Mouse (Mus musculus) liver, embryonic 14.5 days (tissue): ENCODE measurements at regions not wholly inside any gene's neighbourhood (a gene's known extent, or its start where the extent isn't known, plus 50 kb on each side); places are given as distances from the start of the nearest gene placed in this dataset.

Source experiments
- ATAC-seq: fragments of 200-750 bp; cut with Nextera tagmentation; 2 replicates; pipeline ENCODE4 v1.8.0; 2017; ENCODE audit warnings: moderate number of reproducible peaks, mild to moderate bottlenecking, moderate library complexity; ENCODE audit not compliant: insufficient read depth
- DNase-seq, 3 experiments: peaks; one replicate each; pipeline ENCODE4 v3.0.0-alpha.2; 2012 to 2013; ENCODE audit warnings: low read depth in 3 of 3, low spot score in 3 of 3
- H3K27ac ChIP-seq: fragments of 300-500 bp; sonication (generic); 2 replicates; pipeline ENCODE4 v1.5.1; 2014; ENCODE audit warnings: moderate library complexity, mild to moderate bottlenecking, control low read depth, inconsistent platforms
- H3K27me3 ChIP-seq: fragments of 300-500 bp; sonication (generic); 2 replicates; pipeline ENCODE4 v1.6.1; 2014; ENCODE audit warnings: mild to moderate bottlenecking, low read length, moderate library complexity; ENCODE audit not compliant: control insufficient read depth, insufficient read depth
- H3K36me3 ChIP-seq: fragments of 300-500 bp; sonication (generic); replicated peaks from 2 replicates; pipeline ENCODE4 v1.6.1; 2014; ENCODE audit warnings: low read depth; ENCODE audit not compliant: control insufficient read depth, insufficient read depth
- H3K4me1 ChIP-seq, 2 experiments: fragments of 200-500 bp in 1 of 2; fragments of 300-500 bp in 1 of 2; sonication (generic) in 1 of 2; replicated peaks; 2 replicates each; pipeline ENCODE4 v1.6.1; 2012 to 2014; ENCODE audit warnings: antibody characterized with exemption in 1 of 2, inconsistent platforms in 1 of 2, low read length in 1 of 2; ENCODE audit not compliant: control insufficient read depth in 2 of 2, insufficient read depth in 2 of 2
- H3K4me2 ChIP-seq: fragments of 300-500 bp; sonication (generic); 2 replicates; pipeline ENCODE4 v1.6.1; 2014; ENCODE audit warnings: low read depth, mild to moderate bottlenecking, control low read depth, moderate library complexity
- H3K4me3 ChIP-seq, 2 experiments: fragments of 200-500 bp in 1 of 2; fragments of 300-500 bp in 1 of 2; sonication (generic) in 1 of 2; 2 replicates each; pipeline ENCODE4 v1.5.1; 2012 to 2014; ENCODE audit warnings: low read depth in 2 of 2, low read length in 2 of 2, mild to moderate bottlenecking in 2 of 2, control low read depth in 1 of 2, inconsistent platforms in 1 of 2, moderate library complexity in 1 of 2; ENCODE audit not compliant: insufficient read depth in 1 of 2
- H3K9ac ChIP-seq: fragments of 300-500 bp; sonication (generic); replicated peaks from 2 replicates; pipeline ENCODE4 v1.6.1; 2014; ENCODE audit warnings: mild to moderate bottlenecking, control low read depth, moderate library complexity
- H3K9me3 ChIP-seq: fragments of 300-500 bp; sonication (generic); 2 replicates; pipeline ENCODE4 v1.6.1; 2016; ENCODE audit warnings: low read length, mixed read lengths; ENCODE audit not compliant: control insufficient read depth
- CTCF ChIP-seq: IDR thresholded peaks from 2 replicates; pipeline ENCODE4 v1.5.1; 2016; ENCODE audit warnings: antibody characterized with exemption, low read depth, control low read depth
- EP300 ChIP-seq: IDR thresholded peaks from 2 replicates; pipeline ENCODE4 v1.6.1; 2016; ENCODE audit warnings: antibody characterized with exemption, low read depth
- WGBS: fragments of 180-500 bp; shearing (Covaris S2); extraction: QIAGEN DNeasy Blood & Tissue Kit; methylation state at CpG from one replicate; pipeline ENCODE4 v1.1.7; 2014; ENCODE audit not compliant: insufficient replicate concordance; 5-methylcytosine and 5-hydroxymethylcytosine counted together

DNA sequence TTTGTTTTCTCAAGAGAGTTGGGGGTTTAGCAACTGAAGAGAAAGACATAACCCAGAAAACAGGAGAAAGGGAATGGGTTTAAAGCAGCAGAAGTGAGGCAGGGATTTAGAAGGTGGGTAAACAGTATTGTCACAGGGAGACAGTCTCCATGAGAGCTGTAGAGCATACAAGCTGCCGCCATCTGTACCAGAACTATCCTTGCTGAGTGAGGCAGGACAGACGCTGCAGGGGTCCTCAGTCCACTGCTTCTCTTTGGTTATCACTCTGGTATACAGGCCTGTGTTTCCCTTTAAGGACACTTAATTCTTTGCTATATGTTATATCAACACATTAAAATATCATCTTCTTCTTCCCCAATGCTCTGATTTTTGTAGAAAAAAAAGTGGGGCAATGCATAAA is 548.0 kb upstream of the Klf6 start:
- H3K9me3 ChIP-seq: no peaks in the 10 kb centered on the region
- H3K4me1 ChIP-seq: no peaks in the 10 kb centered on the region
- no peak overlapping the region for H3K27ac ChIP-seq
- ATAC-seq (no peak), DNase-seq (no peak)
- 59% methylated on average over 2 of the region's 2 CpGs for WGBS
- H3K9ac ChIP-seq: no peak overlapping the region
- H3K36me3 ChIP-seq: no peaks in the 10 kb centered on the region
- H3K4me2 ChIP-seq: no peak overlapping the region
- no peaks in the 10 kb centered on the region for H3K27me3 ChIP-seq
- no peak for TF ChIP-seq EP300
- TF ChIP-seq CTCF: no peak
- H3K4me3 ChIP-seq: no peak overlapping the region

- ATAC-seq (no peak), DNase-seq (no peak)
- Histone ChIP-seq H3K4me2 (no peak overlapping the region), H3K9ac (no peak overlapping the region), H3K4me3 (no peak overlapping the region), H3K36me3 (no peaks in the 10 kb centered on the region), H3K27ac (no peak overlapping the region), H3K9me3 (no peaks in the 10 kb centered on the region), H3K27me3 (no peaks in the 10 kb centered on the region), H3K4me1 (no peaks in the 10 kb centered on the region)
- 43% methylated on average over 1 of the region's 1 CpGs for WGBS
- TF ChIP-seq EP300 (no peak), CTCF (no peak)
Measured at GRCm38 (mm10) chr13:5315011-5315410, 546.3 kb upstream of the Klf6 start.

DNA sequence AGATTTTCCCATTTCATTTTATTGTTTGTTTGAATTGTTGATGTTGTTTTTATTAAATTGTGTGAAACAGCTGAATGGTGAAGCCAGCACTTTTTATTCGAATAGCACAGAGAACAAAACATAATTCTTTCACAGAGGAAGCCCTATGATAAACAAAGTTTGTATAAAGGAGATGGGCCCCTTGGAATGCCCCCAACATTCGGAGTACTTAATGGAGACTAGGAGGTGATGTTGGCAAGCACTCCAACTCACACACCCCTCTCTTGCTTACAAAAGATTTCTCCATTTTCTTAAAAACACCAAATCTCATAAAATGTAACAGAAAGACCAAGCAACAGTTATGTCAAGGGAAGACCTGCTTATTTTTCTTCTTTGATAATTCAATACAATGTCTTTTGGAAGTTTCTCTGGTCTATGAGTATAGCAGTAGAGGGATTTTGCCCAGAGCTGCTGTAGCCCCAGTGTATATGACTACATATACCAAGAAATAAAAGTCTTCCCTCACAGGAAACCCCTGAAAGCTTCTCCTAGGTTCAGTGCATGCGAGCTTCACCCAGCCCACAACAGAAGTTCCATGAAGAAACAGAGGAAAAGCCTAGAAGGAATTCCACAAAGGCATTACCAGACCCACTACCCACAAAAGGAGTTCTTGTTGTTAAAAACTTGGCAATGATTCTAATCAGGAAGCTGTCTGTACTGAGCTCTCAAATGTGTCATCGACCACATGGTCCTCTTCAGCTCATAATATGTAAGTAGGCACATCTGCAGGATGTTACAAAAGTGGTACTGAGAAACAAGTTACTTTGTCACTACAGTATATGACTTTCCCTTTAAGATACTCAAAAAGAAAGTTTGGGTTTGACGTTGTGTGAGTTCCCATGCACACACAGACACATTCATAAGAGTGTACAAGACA is 543.1 kb upstream of the Klf6 start:
- no peak overlapping the region for H3K4me2 ChIP-seq
- no peak overlapping the region for H3K9ac ChIP-seq
- ATAC-seq: no peak
- H3K27me3 ChIP-seq: no peaks in the 10 kb centered on the region
- WGBS: 43% methylated on average over 5 of the region's 5 CpGs
- DNase-seq: no peak
- H3K27ac ChIP-seq: no peak overlapping the region
- no peaks in the 10 kb centered on the region for H3K36me3 ChIP-seq
- no peak for TF ChIP-seq CTCF
- TF ChIP-seq EP300: no peak
- no peaks in the 10 kb centered on the region for H3K9me3 ChIP-seq
- H3K4me3 ChIP-seq: no peak overlapping the region
- H3K4me1 ChIP-seq: no peaks in the 10 kb centered on the region

DNA sequence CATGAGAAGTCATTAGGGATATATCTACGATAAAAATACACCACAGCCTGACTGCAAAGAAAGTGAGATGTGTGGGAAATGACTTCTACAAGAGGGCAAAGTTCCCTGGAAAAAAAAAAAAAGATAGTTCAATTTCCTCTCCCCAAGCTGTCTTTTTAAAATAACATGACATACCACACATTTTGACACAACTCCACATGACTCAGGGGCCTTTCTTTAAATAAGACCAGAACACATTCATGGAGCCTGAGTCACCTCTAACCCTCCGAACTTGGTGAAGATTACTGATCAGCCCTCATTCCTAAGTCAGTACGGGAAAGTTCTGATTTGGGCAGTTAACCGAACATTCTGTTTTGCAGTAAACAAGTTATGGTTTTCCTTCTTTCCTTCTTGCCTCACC is 515.6 kb upstream of the Klf6 start:
- Histone ChIP-seq H3K27me3 (no peaks in the 10 kb centered on the region), H3K9me3 (no peaks in the 10 kb centered on the region), H3K9ac (no peak overlapping the region), H3K36me3 (no peaks in the 10 kb centered on the region), H3K27ac (no peak overlapping the region), H3K4me3 (no peak overlapping the region), H3K4me1 (no peaks in the 10 kb centered on the region), H3K4me2 (no peak overlapping the region)
- ATAC-seq (no peak), DNase-seq (no peak)
- no peak for TF ChIP-seq CTCF
- TF ChIP-seq EP300: no peak
- WGBS: 57% methylated on average over 4 of the region's 4 CpGs

GRCm38 (mm10) chr13:5347503-5348469 is 513.5 kb upstream of the Klf6 start:
- 52% methylated on average over 6 of the region's 6 CpGs for WGBS

More at GRCm38 (mm10) chr13:5347503-5348469, 513.5 kb upstream of the Klf6 start:
- no peak for ATAC-seq
- Histone ChIP-seq H3K27ac (no peak overlapping the region), H3K4me2 (no peak overlapping the region), H3K9ac (no peak overlapping the region), H3K27me3 (no peaks in the 10 kb centered on the region), H3K4me1 (no peaks in the 10 kb centered on the region), H3K4me3 (no peak overlapping the region), H3K9me3 (no peaks in the 10 kb centered on the region), H3K36me3 (no peaks in the 10 kb centered on the region)
- no peak for TF ChIP-seq CTCF
- TF ChIP-seq EP300: no peak
- DNase-seq: no peak
